Mouse (Mus musculus) limb, embryonic 12.5 days (tissue): ENCODE results near the gene Fcer1g. TPM values are rescaled to one million over a fixed set of nuclear protein-coding genes. Genes with fewer than 3 reads are reported as not detected.

Source experiments
- ATAC-seq: fragments of 200-750 bp; cut with Nextera tagmentation; 2 replicates; pipeline ENCODE4 v1.8.0; 2017; ENCODE audit warnings: low read depth, moderate TSS enrichment; ENCODE audit not compliant: insufficient number of reproducible peaks, insufficient read depth, low FRiP score, low TSS enrichment
- H3K27ac ChIP-seq: fragments of 300-500 bp; sonication (generic); 2 replicates; pipeline ENCODE4 v1.5.1; 2016; ENCODE audit warnings: mild to moderate bottlenecking, moderate library complexity
- H3K27me3 ChIP-seq: fragments of 300-500 bp; sonication (generic); 2 replicates; pipeline ENCODE4 v1.6.1; 2016; ENCODE audit warnings: mild to moderate bottlenecking, moderate library complexity
- H3K36me3 ChIP-seq: fragments of 300-500 bp; sonication (generic); 2 replicates; pipeline ENCODE4 v1.6.1; 2016; ENCODE audit warnings: mild to moderate bottlenecking, moderate library complexity
- H3K4me1 ChIP-seq: fragments of 300-500 bp; sonication (generic); replicated peaks from 2 replicates; pipeline ENCODE4 v1.6.1; 2016
- H3K4me2 ChIP-seq: fragments of 300-500 bp; sonication (generic); 2 replicates; pipeline ENCODE4 v1.6.1; 2016; ENCODE audit warnings: mild to moderate bottlenecking, moderate library complexity
- H3K4me3 ChIP-seq: fragments of 300-500 bp; sonication (generic); replicated peaks from 2 replicates; pipeline ENCODE4 v1.5.1; 2016; ENCODE audit warnings: mild to moderate bottlenecking
- H3K9ac ChIP-seq: fragments of 300-500 bp; sonication (generic); replicated peaks from 2 replicates; pipeline ENCODE4 v1.6.1; 2016; ENCODE audit warnings: mild to moderate bottlenecking, moderate library complexity
- H3K9me3 ChIP-seq: fragments of 300-500 bp; sonication (generic); 2 replicates; pipeline ENCODE4 v1.6.1; 2016; ENCODE audit warnings: mild to moderate bottlenecking, moderate library complexity
- WGBS: fragments of 180-500 bp; shearing (Covaris S2); methylation state at CpG from one replicate; pipeline ENCODE4 v1.1.7; 2016; 5-methylcytosine and 5-hydroxymethylcytosine counted together
- polyA plus RNA-seq: library from polyadenylated mRNA; unstranded; fragments of >200 nt; fragmentation: Nextera tagmentation; extraction: Ambion mirVana; gene quantifications from 2 replicates; pipeline ENCODE4 v1.2.1, GENCODE M21; 2016

The Fcer1g gene
- polyA plus RNA-seq, 1 experiment from 2014 or later = 15.9 TPM

- Histone ChIP-seq H3K4me1 (peaks cover 18% of the 10 kb centered on the region), H3K4me2 (no peak overlapping the region), H3K36me3 (no peaks in the 10 kb centered on the region), H3K27ac (no peak overlapping the region), H3K27me3 (no peaks in the 10 kb centered on the region), H3K9me3 (no peaks in the 10 kb centered on the region), H3K4me3 (no peak overlapping the region), H3K9ac (no peak overlapping the region)
- ATAC-seq = no peak
- WGBS = 39% methylated on average over 4 of the region's 4 CpGs
These were observed 7.4 kb downstream of the Fcer1g start for GRCm38 (mm10) chr1:171226780-171227179.

GRCm38 (mm10) chr1:171224857-171225256 is 9.3 kb downstream of the Fcer1g start, which contains the start of gene Apoa2:
Gene Apoa2, plus strand, starts transcription at chr1:171225054.
- no peak within 1 kb of the TSS for H3K4me3 ChIP-seq
- no peak within 1 kb of the TSS for H3K9ac ChIP-seq
- H3K36me3 ChIP-seq = peaks cover 6% of the 10 kb centered on the region
- H3K27ac ChIP-seq = no peak within 1 kb of the TSS
- WGBS = 71% methylated on average over 5 of the region's 5 CpGs
- H3K27me3 ChIP-seq = no peaks in the 10 kb centered on the region
- no peak within 1 kb of the TSS for H3K4me2 ChIP-seq
- peaks cover 14% of the 10 kb centered on the region for H3K4me1 ChIP-seq
- no peaks in the 10 kb centered on the region for H3K9me3 ChIP-seq
- ATAC-seq = no peak

- H3K27me3 ChIP-seq = no peaks in the 10 kb centered on the region
- no peak overlapping the region for H3K9ac ChIP-seq
- 81% methylated on average over 2 of the region's 2 CpGs for WGBS
- no peaks in the 10 kb centered on the region for H3K9me3 ChIP-seq
- no peak overlapping the region for H3K27ac ChIP-seq
- peaks cover 10% of the 10 kb centered on the region for H3K4me1 ChIP-seq
- H3K36me3 ChIP-seq = peaks cover 16% of the 10 kb centered on the region
- ATAC-seq = no peak
- H3K4me3 ChIP-seq = no peak overlapping the region
- no peak overlapping the region for H3K4me2 ChIP-seq
These were observed 10.4 kb downstream of the Fcer1g start for GRCm38 (mm10) chr1:171223796-171224195.

- Histone ChIP-seq H3K36me3 (peaks cover 22% of the 10 kb centered on the region), H3K27me3 (no peaks in the 10 kb centered on the region), H3K4me3 (peak overlapping the region; percentile 59), H3K9ac (no peak overlapping the region; the same call in 1 of the 2 replicates), H3K4me2 (peak overlapping the region; percentile 46), H3K9me3 (no peaks in the 10 kb centered on the region), H3K27ac (peak overlapping the region; percentile 86), H3K4me1 (peaks cover 10% of the 10 kb centered on the region)
- ATAC-seq = no peak
- 83% methylated on average over 6 of the region's 6 CpGs for WGBS
These were observed 11.0 kb downstream of the Fcer1g start for GRCm38 (mm10) chr1:171223168-171223567.

- peaks cover 10% of the 10 kb centered on the region for H3K4me1 ChIP-seq
- ATAC-seq = peak; percentile 98
- H3K27ac ChIP-seq = peak within 1 kb of the TSS; percentile 86
- peak within 1 kb of the TSS; percentile 87 for H3K4me2 ChIP-seq
- H3K9me3 ChIP-seq = no peaks in the 10 kb centered on the region
- WGBS = 2% methylated on average over 28 of the region's 28 CpGs
- H3K36me3 ChIP-seq = peaks cover 25% of the 10 kb centered on the region
- no peaks in the 10 kb centered on the region for H3K27me3 ChIP-seq
- peak within 1 kb of the TSS; percentile 58 for H3K9ac ChIP-seq
- H3K4me3 ChIP-seq = peak within 1 kb of the TSS; percentile 59
These were observed 11.7 kb downstream of the Fcer1g start, which contains the start of gene Tomm40l for GRCm38 (mm10) chr1:171222238-171223155. Gene Tomm40l, minus strand, starts transcription at chr1:171222514.

GRCm38 (mm10) chr1:171221281-171222193 is 12.6 kb downstream of the Fcer1g start:
- Histone ChIP-seq H3K27me3 (no peaks in the 10 kb centered on the region), H3K4me1 (peaks cover 10% of the 10 kb centered on the region), H3K36me3 (peaks cover 25% of the 10 kb centered on the region), H3K9me3 (no peaks in the 10 kb centered on the region), H3K9ac (peak overlapping the region; percentile 58), H3K4me3 (peak overlapping the region; percentile 59), H3K4me2 (peak overlapping the region; percentile 87), H3K27ac (no peak overlapping the region)
- 6% methylated on average over 22 of the region's 22 CpGs for WGBS
- ATAC-seq = peak; percentile 4; the same call in 1 of the 2 replicates

- Histone ChIP-seq H3K27ac (no peak overlapping the region), H3K9me3 (no peaks in the 10 kb centered on the region), H3K4me1 (peaks cover 10% of the 10 kb centered on the region), H3K27me3 (no peaks in the 10 kb centered on the region), H3K36me3 (peaks cover 25% of the 10 kb centered on the region), H3K4me2 (peak overlapping the region; percentile 87), H3K9ac (no peak overlapping the region), H3K4me3 (peak overlapping the region; percentile 59; the same call in 1 of the 2 replicates)
- 8% methylated on average over 10 of the region's 10 CpGs for WGBS
- no peak for ATAC-seq
These were observed 13.3 kb downstream of the Fcer1g start for GRCm38 (mm10) chr1:171220871-171221270.

GRCm38 (mm10) chr1:171216241-171216955 is 17.8 kb downstream of the Fcer1g start:
- Histone ChIP-seq H3K4me2 (no peak overlapping the region), H3K9me3 (no peaks in the 10 kb centered on the region), H3K36me3 (peaks cover 25% of the 10 kb centered on the region), H3K9ac (no peak overlapping the region), H3K4me3 (no peak overlapping the region), H3K27me3 (0 out of 2 replicates have a peak, but pooled peaks cover 5% of the 10 kb centered on the region), H3K4me1 (peaks cover 6% of the 10 kb centered on the region), H3K27ac (no peak overlapping the region)
- 92% methylated on average over 18 of the region's 18 CpGs for WGBS
- no peak for ATAC-seq

- no peak within 1 kb of the TSS for H3K4me2 ChIP-seq
- no peak for ATAC-seq
- H3K4me3 ChIP-seq = no peak within 1 kb of the TSS
- H3K27ac ChIP-seq = no peak within 1 kb of the TSS
- peaks cover 13% of the 10 kb centered on the region; the same call in 1 of the 2 replicates for H3K27me3 ChIP-seq
- H3K9ac ChIP-seq = no peak within 1 kb of the TSS
- no peaks in the 10 kb centered on the region for H3K9me3 ChIP-seq
- H3K4me1 ChIP-seq = no peaks in the 10 kb centered on the region
- H3K36me3 ChIP-seq = peaks cover 11% of the 10 kb centered on the region; the same call in 1 of the 2 replicates
- 71% methylated on average over 10 of the region's 10 CpGs for WGBS
These were observed 20.2 kb downstream of the Fcer1g start, which contains the start of gene Nr1i3 for GRCm38 (mm10) chr1:171213801-171214496. Gene Nr1i3, plus strand, starts transcription at chr1:171213970.

GRCm38 (mm10) chr1:171212854-171213253 is 21.3 kb downstream of the Fcer1g start:
- Histone ChIP-seq H3K4me2 (no peak overlapping the region), H3K9me3 (no peaks in the 10 kb centered on the region), H3K9ac (no peak overlapping the region), H3K4me3 (no peak overlapping the region), H3K36me3 (0 out of 2 replicates have a peak, but pooled peaks cover under 1% of the 10 kb centered on the region), H3K4me1 (no peaks in the 10 kb centered on the region), H3K27me3 (peaks cover 13% of the 10 kb centered on the region; the same call in 1 of the 2 replicates), H3K27ac (no peak overlapping the region)
- whole genome bisulfite sequencing = 59% methylated on average over 3 of the region's 3 CpGs
- no peak for ATAC-seq
